Mouse (Mus musculus): ENCODE measurements around the gene Tbc1d16. TPM values are rescaled to one million over a fixed set of nuclear protein-coding genes. Genes with fewer than 3 reads are reported as not detected.

The Tbc1d16 gene
- total RNA-seq, 2 experiments from 2014 or later: 66.3 to 67.2 TPM

- intact Hi-C loops (cut with DNase I): no loop called here
- no peak for DNase-seq
These were observed 130.1 kb downstream of the Tbc1d16 start for GRCm38 (mm10) chr11:119098202-119098601.

GRCm38 (mm10) chr11:119095441-119095840 lies 132.9 kb downstream of the Tbc1d16 start:
- intact Hi-C loops (cut with DNase I): no loop called here
- no peak for DNase-seq

GRCm38 (mm10) chr11:119093322-119093721 lies 135.0 kb downstream of the Tbc1d16 start:
- intact Hi-C loops (cut with DNase I): no loop called here
- DNase-seq: no peak

Small RNAs within 50 kb of the gene (microRNA-seq; reads per million reads assigned to microRNA genes)
- gene Mir6934: 3.8 to 4.5 reads per million in 2 experiments

Other genes starting within 250 kb of the Tbc1d16 start
- not detected for gene Enpp7, start 240.3 kb downstream of the Tbc1d16 start, total RNA-seq (2021)
- gene Cbx2, start 205.5 kb downstream of the Tbc1d16 start, total RNA-seq (2021): 1 to 10 TPM; 5.2 to 6.8 TPM
- 1 to 10 TPM; 5.6 to 7.5 TPM for gene Cbx8, start 187.5 kb downstream of the Tbc1d16 start, total RNA-seq (2021)
- gene Cbx4, start 142.3 kb downstream of the Tbc1d16 start, total RNA-seq (2021): 10 to 100 TPM; 22.1 to 22.6 TPM
- gene Ccdc40, start 73 bp upstream of the Tbc1d16 start, total RNA-seq (2021): under 1 TPM in 1 of 2 experiments, not detected in 1; 0.22 TPM
- 10 to 100 TPM; 56.7 to 58.4 TPM for gene Gaa, start 39.4 kb upstream of the Tbc1d16 start, total RNA-seq (2021)
- gene Eif4a3, start 71.6 kb upstream of the Tbc1d16 start, total RNA-seq (2021): 100 to 1,000 TPM; 105 to 112 TPM
- under 1 TPM; 0.07 to 0.12 TPM for gene Card14, start 79.3 kb upstream of the Tbc1d16 start, total RNA-seq (2021)
- gene Sgsh, start 127.0 kb upstream of the Tbc1d16 start, total RNA-seq (2021): 1 to 10 TPM; 7.9 TPM
- 1 to 10 TPM; 3.7 to 5.0 TPM for gene Slc26a11, start 127.1 kb upstream of the Tbc1d16 start, total RNA-seq (2021)
- gene Rnf213, start 164.6 kb upstream of the Tbc1d16 start, total RNA-seq (2021): 10 to 100 TPM; 14.0 to 19.6 TPM